Mouse (Mus musculus): Measurements from ENCODE around the gene F830045P16Rik.
"Not testable (repeated sequence)": the region's sequence is repeated elsewhere in the genome, so short reads cannot be mapped to it uniquely, and the experiment has no call there.

F830045P16Rik gene

GRCm38 (mm10) chr2:129544919-129545318 is 8.5 kb upstream of the F830045P16Rik start:
- DNase-seq = no peak

- no peak for DNase-seq
These were observed 8.0 kb upstream of the F830045P16Rik start for GRCm38 (mm10) chr2:129544448-129544847.

- DNase-seq = no peak
These were observed 3.6 kb upstream of the F830045P16Rik start for GRCm38 (mm10) chr2:129540036-129540435.

GRCm38 (mm10) chr2:129539175-129539574 is 2.8 kb upstream of the F830045P16Rik start:
- DNase-seq = no peak

- DNase-seq = no peak
These were observed 1.5 kb upstream of the F830045P16Rik start for GRCm38 (mm10) chr2:129537926-129538325.

- DNase-seq = no peak
These were observed 958 bp upstream of the F830045P16Rik start for GRCm38 (mm10) chr2:129537360-129537759.

GRCm38 (mm10) chr2:129536926-129537325 is 524 bp upstream of the F830045P16Rik start:
- no peak for DNase-seq

GRCm38 (mm10) chr2:129534886-129535591 is 1.4 kb downstream of the F830045P16Rik start:
- no peak for DNase-seq

GRCm38 (mm10) chr2:129531890-129532289 is 4.5 kb downstream of the F830045P16Rik start:
- DNase-seq = no peak

- no peak for DNase-seq
These were observed 5.3 kb downstream of the F830045P16Rik start for GRCm38 (mm10) chr2:129531102-129531501.

GRCm38 (mm10) chr2:129529297-129530209 is 6.8 kb downstream of the F830045P16Rik start:
- DNase-seq = no peak

- DNase-seq = no peak
These were observed 8.5 kb downstream of the F830045P16Rik start for GRCm38 (mm10) chr2:129527916-129528315.

- DNase-seq = no peak
These were observed 10.1 kb downstream of the F830045P16Rik start for GRCm38 (mm10) chr2:129526322-129526721.

GRCm38 (mm10) chr2:129525644-129526043 is 10.8 kb downstream of the F830045P16Rik start:
- no peak for DNase-seq

- DNase-seq = no peak
These were observed 17.9 kb downstream of the F830045P16Rik start for GRCm38 (mm10) chr2:129518526-129518925.

- DNase-seq = no peak
These were observed 21.2 kb downstream of the F830045P16Rik start for GRCm38 (mm10) chr2:129514923-129515920.

GRCm38 (mm10) chr2:129514401-129514667 is 22.1 kb downstream of the F830045P16Rik start:
- no peak for DNase-seq

- DNase-seq = no peak
These were observed 22.6 kb downstream of the F830045P16Rik start for GRCm38 (mm10) chr2:129513546-129514400.

GRCm38 (mm10) chr2:129512147-129512546 is 24.3 kb downstream of the F830045P16Rik start:
- not testable (repeated sequence) for DNase-seq

- DNase-seq = peak; percentile 9
These were observed 33.8 kb downstream of the F830045P16Rik start for GRCm38 (mm10) chr2:129502641-129503040.

- no peak for DNase-seq
These were observed 46.7 kb downstream of the F830045P16Rik start for GRCm38 (mm10) chr2:129489496-129490285.

Data from thymus, postnatal 14 days (tissue).